Mouse (Mus musculus): ENCODE measurements at regions not wholly inside any gene's neighbourhood (a gene's known extent, or its start where the extent isn't known, plus 50 kb on each side); places are given as distances from the start of the nearest gene placed in this dataset.

DNA sequence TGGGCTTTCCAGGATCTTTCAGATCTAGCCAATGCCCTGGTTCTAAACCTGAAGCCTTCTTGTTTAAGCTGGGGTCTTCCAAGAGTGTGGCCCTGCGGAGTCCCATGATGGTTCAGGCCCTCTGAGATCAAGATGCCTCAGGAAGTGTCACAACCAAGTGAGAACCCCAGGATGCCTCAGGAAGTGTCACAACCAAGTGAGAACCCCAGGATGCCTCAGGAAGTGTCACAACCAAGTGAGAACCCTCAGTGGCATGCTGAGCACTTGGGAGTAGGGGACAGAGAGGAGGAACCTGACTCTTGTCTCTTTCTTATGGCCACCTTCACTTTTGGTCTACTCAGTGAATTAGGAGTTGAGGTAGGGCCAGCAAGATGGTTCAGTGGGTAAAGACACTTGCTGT, 114.9 kb upstream of the Zc3h12a start:
- TF ChIP-seq CTCF (IDR thresholded peaks at IDR 0.05; ENCODE audit: extremely low read depth, insufficient read depth, insufficient read length, insufficient replicate concordance) (no peak), POLR2A (IDR thresholded peaks at IDR 0.05; ENCODE audit: low read depth, low read length) (no peak)

Measured in spleen, adult 2 months (tissue).